Mouse (Mus musculus) gastrocnemius, adult 18-20 months (tissue): ENCODE measurements at regions not wholly inside any gene's neighbourhood (a gene's known extent, or its start where the extent isn't known, plus 50 kb on each side); places are given as distances from the start of the nearest gene placed in this dataset.

Source experiments
- DNase-seq: peaks from one replicate; pipeline ENCODE4 v3.0.0; 2021; ENCODE audit warnings: low spot score

- no peak for DNase-seq
Measured at GRCm38 (mm10) chr4:56686141-56686540, 53.7 kb upstream of the Gm26657 start.

- no peak for DNase-seq
Measured at GRCm38 (mm10) chr4:56685696-56686095, 54.2 kb upstream of the Gm26657 start.

- DNase-seq = peak; percentile 91
Measured at GRCm38 (mm10) chr4:56685123-56685522, 54.7 kb upstream of the Gm26657 start.

DNA sequence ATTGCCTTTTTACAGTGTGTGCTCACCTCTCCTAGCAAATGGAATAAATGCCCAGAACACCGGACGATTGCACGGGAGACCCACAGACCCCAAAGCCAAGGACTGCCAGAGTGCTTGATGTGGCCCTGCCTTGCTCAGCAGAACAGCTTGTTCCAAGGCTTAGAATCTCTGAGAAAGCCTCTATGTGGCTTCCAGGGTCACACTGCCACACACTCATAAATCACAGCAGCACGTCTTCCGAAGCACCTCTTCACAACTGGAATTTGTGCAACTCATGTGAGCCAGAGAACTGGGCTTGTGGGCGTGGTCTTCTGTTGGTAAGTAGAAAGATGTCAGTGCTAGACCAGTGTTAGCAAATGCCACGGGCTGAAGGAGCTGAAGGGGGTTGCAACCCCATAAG is 55.8 kb upstream of the Gm26657 start:
- DNase-seq = no peak

DNA sequence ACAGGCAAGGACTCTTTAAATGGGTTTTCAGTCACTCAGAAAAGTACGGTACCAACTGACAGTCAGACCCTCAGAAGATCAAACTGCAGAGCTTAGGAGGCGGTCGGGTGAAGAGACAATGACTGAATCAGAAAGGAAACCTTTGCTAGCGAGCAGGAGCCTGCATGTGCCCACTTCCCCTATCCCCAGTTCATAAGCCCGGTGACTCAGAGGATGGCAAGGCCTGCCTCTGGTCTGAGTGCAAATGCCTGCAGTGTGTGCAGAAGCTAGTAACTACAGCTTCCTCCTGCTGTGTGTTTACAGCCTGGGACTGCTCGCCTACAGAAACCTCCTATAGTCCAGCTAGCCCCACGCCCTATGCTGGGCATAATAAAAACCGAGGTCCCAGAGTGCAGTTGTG is 58.7 kb upstream of the Gm26657 start:
- DNase-seq = no peak

GRCm38 (mm10) chr4:56673868-56674267 is 66.0 kb upstream of the Gm26657 start:
- DNase-seq = no peak

GRCm38 (mm10) chr4:56664921-56665320 is 74.9 kb upstream of the Gm26657 start:
- DNase-seq = no peak

GRCm38 (mm10) chr4:56661816-56662215 is 78.1 kb upstream of the Gm26657 start:
- DNase-seq = no peak

DNA sequence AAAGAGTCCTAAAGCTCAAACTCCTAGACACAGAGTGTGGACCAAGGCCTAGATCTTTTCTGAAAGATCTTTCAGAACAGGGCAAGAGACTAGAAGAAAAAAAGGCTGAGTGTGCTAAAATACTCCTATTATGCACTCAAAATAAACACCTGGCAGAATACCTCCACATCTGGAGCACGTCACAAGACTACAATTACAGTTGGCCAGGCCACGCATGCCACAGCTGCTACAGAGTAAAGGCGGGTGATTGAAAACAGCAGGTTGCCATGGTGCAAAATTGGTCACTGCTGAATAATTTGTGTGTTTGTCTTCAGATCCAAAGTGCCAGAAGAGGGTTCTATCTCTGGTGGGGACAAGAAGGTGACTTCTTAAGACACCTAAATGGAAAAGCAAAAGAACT is 82.8 kb upstream of the Gm26657 start:
- no peak for DNase-seq

- peak; percentile 24 for DNase-seq
Measured at GRCm38 (mm10) chr4:56654327-56654726, 85.5 kb upstream of the Gm26657 start.

- no peak for DNase-seq
Measured at GRCm38 (mm10) chr4:56652819-56653218, 87.1 kb upstream of the Gm26657 start.

DNA sequence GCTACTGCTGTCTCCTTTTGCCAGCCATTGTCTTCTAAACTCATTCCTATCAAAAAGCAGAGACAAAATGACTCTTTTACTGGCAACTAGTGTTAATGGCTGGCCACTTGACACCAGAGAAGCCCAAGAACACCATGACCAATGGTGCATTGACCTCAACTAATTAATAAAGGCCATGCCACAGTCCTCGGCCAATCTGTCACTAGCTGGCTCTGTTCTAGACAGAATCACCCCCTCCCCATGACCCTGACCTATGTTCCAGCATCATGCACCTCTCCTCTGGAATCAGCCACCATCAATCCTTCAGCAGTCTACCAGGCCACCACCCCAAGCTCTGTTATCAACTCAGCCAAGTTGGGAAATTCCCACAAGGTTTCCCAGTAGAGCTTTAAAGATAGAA is 90.1 kb upstream of the Gm26657 start:
- DNase-seq = no peak

DNA sequence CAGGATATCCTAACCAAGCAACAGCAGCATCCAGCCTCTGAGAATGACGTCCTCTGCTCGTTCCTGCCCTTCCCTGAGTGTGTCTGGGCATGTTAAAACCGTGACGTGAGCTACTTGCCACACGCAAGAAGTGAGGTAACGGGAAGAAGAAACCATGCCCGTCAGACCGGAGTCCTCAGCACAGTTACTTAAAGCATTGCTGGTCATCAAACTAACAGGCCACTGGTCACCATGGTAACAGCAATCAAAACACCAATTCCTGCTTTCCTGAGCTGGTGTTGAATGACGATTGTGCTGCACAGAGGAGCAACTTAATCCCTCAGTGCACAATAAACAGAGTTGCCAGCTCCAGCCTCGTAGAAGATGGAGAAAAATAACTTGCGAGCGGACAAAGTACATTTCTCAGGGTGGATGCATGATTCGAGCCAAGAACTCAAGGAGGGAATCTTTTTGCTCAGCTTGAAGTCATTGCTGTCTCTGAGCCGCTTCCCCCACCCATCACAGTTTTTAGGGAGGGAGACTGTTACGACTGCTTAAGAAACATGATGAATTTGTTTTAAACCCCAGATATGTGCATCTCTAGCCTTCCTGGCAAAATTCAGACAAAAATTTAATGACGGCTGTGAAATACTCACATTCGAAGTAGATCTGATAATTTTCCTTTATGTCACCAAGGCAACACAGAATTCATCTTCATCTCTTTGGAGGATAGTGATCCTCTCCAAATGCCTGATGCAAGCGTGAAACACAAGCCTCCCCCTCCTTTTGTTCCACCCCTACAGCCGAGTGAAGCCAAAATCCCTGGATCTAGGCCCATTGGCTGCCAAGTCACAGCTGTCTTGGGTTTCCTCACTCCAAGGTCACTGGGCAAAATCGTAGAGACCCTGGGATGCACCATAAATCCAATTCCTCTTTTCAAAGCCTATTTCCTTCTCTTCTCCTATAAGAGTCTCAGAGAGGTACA is 95.6 kb upstream of the Gm26657 start:
- peak; percentile 67 for DNase-seq

- no peak for DNase-seq
Measured at GRCm38 (mm10) chr4:56643491-56643890, 96.4 kb upstream of the Gm26657 start.

GRCm38 (mm10) chr4:56639709-56640108 is 100.2 kb upstream of the Gm26657 start:
- DNase-seq = no peak

GRCm38 (mm10) chr4:56638704-56639478 is 101.0 kb upstream of the Gm26657 start:
- DNase-seq = no peak

DNA sequence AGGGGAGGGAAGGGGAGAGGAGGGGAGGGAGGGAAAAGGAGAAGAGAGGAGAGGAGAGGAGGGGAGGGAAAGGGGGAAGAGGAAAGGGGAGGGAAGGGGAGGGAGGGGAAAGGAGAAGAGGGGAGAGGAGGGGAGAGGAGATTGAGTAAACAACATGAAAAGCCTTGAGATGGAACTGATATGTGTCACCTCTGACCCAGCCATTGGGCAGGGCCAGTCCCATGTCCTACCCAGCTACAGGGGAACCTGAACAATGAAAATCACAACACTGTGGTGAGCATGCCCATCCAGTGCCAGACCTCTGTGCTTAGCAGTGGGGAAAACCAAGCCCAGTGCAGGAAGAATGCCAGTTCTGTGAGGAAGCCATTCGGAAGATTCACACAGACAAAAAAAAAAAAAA is 103.6 kb upstream of the Gm26657 start:
- no peak for DNase-seq

GRCm38 (mm10) chr4:56633528-56633927 is 106.3 kb upstream of the Gm26657 start:
- DNase-seq = no peak

DNA sequence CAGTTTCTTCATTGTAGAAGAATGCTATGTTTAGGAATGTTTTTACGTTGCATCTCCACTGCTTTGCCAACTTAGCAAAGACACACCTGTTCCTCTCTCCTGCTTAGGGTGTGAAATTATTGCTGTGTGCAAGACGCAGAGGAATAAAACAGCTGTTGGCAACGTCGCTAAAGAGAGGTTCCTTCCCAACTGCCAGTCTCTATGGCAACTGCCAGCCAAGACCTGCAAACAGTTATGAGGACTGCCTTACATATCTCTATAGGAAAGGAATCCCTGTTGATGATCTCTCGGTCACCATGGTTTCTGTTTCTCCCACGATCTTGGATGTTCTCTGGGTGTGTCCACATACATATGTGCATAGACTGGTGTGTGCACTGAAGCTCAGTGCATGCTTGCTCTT is 109.6 kb upstream of the Gm26657 start:
- DNase-seq = no peak

DNA sequence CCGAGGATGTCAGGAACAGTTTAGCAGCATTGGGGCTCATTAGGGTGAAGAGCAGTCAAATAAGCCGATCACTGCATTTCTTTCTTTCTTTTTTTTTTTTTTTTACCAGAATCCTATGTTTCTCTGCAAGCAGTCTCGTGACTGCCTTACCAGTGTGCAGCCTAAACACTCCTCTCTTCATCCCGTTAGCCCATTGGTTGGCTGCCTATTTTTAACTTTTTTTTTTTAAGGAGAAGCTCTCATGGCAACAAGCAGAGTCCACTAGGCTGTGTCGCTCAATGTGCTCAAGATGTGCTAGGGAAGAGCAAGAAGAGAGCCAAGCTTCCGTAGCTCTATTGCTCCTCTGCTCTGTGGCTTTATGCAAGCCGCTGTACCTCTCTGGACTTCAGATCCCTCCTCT is 112.7 kb upstream of the Gm26657 start:
- no peak for DNase-seq

DNA sequence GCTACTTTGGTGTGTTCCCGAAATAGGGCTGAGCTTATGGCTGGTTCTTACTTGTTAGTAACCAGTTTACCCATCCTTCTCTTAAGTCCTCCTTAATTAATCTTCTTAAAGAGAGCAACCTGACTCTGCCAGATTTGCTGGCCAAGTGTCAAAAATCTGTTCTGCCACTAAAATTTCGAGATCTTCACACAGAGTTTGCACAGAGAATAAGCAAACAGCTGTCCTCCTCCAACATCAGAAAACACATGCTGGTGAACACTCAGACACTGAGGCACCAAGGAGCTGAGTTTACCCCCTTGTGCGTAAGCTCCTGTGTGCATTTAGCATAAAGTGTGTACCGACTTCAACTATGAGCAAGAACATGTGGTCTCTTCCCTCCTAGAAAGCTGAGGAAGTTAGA is 118.1 kb upstream of the Gm26657 start:
- no peak for DNase-seq

DNA sequence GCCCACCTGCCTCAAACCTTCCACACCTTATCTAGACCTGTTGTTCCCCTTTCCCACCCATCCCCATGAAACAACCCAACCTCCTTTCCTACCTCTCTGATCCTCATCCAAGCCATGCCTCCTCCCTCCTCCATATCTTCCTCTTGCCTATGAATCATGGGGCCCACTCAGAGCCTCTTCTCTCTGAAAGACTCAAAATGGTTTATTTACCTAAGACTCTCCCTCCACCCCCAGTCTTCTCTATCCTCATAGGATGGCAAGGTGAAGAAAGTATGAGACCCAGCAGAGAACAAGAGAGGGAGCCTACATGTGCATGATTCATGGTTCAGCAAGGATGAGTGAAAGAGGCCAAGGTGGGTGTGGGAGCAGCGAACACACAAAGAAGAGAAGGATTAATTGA is 118.5 kb upstream of the Gm26657 start:
- DNase-seq = no peak

DNA sequence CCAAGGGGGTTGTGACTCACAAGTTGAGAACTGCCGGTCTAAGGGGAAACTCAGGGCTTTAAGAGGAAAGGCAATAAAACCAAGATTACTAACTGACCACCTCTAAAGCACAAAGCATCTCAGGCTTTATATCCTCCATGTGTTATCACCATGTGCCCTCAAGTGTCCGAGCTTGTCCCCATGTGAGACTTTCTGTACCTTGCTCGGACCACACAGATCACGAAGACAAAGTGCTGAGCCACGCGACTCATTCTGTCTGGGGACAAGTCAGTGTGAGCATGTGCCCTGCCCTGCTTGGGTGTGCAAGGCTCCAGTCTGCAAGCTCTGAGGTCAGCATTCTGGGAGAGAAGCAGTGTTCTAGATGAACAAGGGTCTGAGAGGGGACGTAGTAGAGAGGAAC is 119.2 kb upstream of the Gm26657 start:
- DNase-seq = no peak
